Mouse (Mus musculus) hindbrain, embryonic 11.5 days (tissue): Measurements from ENCODE around the gene Traf1. TPM values are rescaled to one million over a fixed set of nuclear protein-coding genes. Genes with fewer than 3 reads are reported as not detected.

Source experiments
- ATAC-seq: fragments of 200-750 bp; cut with Nextera tagmentation; 2 replicates; pipeline ENCODE4 v1.8.0; 2017; ENCODE audit warnings: mild to moderate bottlenecking, moderate TSS enrichment, moderate library complexity; ENCODE audit not compliant: low FRiP score
- DNase-seq: peaks from one replicate; pipeline ENCODE4 v3.0.0-alpha.2; 2015; ENCODE audit warnings: low spot score
- H3K27ac ChIP-seq: fragments of 300-500 bp; sonication (generic); 2 replicates; pipeline ENCODE4 v1.5.1; 2014; ENCODE audit warnings: mild to moderate bottlenecking, low read depth, low read length
- H3K27me3 ChIP-seq: fragments of 300-500 bp; sonication (generic); 2 replicates; pipeline ENCODE4 v1.6.1; 2014; ENCODE audit warnings: mild to moderate bottlenecking, low read length, moderate library complexity, mixed read lengths; ENCODE audit not compliant: control insufficient read depth, insufficient read depth
- H3K36me3 ChIP-seq: fragments of 300-500 bp; sonication (generic); 2 replicates; pipeline ENCODE4 v1.6.1; 2014; ENCODE audit warnings: mild to moderate bottlenecking, low read length, moderate library complexity, mixed read lengths; ENCODE audit not compliant: control insufficient read depth, insufficient read depth
- H3K4me1 ChIP-seq: fragments of 300-500 bp; sonication (generic); replicated peaks from 2 replicates; pipeline ENCODE4 v1.6.1; 2014; ENCODE audit warnings: low read length, mixed read lengths; ENCODE audit not compliant: control insufficient read depth, insufficient read depth
- H3K4me2 ChIP-seq: fragments of 300-500 bp; sonication (generic); replicated peaks from 2 replicates; pipeline ENCODE4 v1.6.1; 2014; ENCODE audit warnings: mild to moderate bottlenecking, low read depth, low read length
- H3K4me3 ChIP-seq: fragments of 300-500 bp; sonication (generic); 2 replicates; pipeline ENCODE4 v1.5.1; 2014; ENCODE audit warnings: low read depth, low read length
- H3K9ac ChIP-seq: fragments of 300-500 bp; sonication (generic); 2 replicates; pipeline ENCODE4 v1.6.1; 2014; ENCODE audit warnings: low read depth, low read length
- H3K9me3 ChIP-seq: fragments of 300-500 bp; sonication (generic); 2 replicates; pipeline ENCODE4 v1.6.1; 2016; ENCODE audit warnings: low read length; ENCODE audit not compliant: control insufficient read depth
- WGBS: fragments of 180-500 bp; shearing (Covaris S2); extraction: QIAGEN DNeasy Blood & Tissue Kit; methylation state at CpG from one replicate; pipeline ENCODE4 v1.1.7; 2014; 5-methylcytosine and 5-hydroxymethylcytosine counted together
- polyA plus RNA-seq: library from polyadenylated mRNA; unstranded; fragments of >200 nt; fragmentation: Nextera tagmentation; extraction: Ambion mirVana; gene quantifications from 2 replicates; pipeline ENCODE4 v1.2.1, GENCODE M21; 2014

Traf1 gene
- polyA plus RNA-seq, 1 experiment from 2014 or later: 0.28 TPM

DNA sequence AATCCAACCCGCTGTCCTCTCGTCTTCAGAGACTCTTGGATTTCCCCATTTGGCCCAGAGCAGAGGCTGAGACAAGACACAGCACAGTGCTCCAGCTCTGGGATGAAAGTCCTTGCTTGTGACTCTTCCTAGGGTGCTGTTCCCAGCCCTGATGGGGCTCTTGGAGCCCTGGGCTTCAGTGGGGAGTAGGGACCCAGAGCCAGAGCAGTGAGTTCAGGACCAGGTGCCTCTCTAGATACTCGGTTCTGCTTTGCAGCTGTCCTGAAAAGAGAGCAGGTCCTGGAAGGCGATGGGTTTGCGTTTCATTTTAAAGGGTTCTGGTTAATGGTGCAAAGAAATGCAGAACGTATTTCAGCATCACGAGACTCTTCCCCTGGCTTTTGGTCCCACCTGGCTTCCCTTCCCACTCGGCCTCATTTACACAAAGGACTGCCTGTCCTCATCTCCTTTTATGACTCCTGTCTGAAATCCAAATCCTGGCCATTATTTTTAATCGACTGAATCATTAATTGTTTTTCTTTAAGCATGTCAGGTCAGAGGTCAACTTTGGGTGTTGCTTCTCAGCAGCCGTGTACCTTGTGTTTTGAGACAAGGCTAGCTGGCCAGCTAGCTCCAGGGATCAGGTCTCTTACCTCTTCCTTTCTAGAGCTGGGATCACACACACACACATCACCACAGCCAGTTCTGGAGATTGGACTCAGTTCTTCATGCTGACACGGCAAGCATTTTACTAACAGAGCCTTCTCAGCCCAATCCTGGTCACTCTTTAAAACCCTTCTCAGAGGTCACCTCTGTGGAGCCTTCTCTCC lies 9.7 kb upstream of the Traf1 start:
- Histone ChIP-seq H3K4me2 (no peak overlapping the region), H3K4me3 (no peak overlapping the region), H3K9me3 (no peaks in the 10 kb centered on the region), H3K4me1 (no peaks in the 10 kb centered on the region), H3K27me3 (no peaks in the 10 kb centered on the region), H3K27ac (no peak overlapping the region), H3K36me3 (no peaks in the 10 kb centered on the region), H3K9ac (no peak overlapping the region)
- 79% methylated on average over 11 of the region's 11 CpGs for WGBS
- DNase-seq (no peak), ATAC-seq (no peak)

DNA sequence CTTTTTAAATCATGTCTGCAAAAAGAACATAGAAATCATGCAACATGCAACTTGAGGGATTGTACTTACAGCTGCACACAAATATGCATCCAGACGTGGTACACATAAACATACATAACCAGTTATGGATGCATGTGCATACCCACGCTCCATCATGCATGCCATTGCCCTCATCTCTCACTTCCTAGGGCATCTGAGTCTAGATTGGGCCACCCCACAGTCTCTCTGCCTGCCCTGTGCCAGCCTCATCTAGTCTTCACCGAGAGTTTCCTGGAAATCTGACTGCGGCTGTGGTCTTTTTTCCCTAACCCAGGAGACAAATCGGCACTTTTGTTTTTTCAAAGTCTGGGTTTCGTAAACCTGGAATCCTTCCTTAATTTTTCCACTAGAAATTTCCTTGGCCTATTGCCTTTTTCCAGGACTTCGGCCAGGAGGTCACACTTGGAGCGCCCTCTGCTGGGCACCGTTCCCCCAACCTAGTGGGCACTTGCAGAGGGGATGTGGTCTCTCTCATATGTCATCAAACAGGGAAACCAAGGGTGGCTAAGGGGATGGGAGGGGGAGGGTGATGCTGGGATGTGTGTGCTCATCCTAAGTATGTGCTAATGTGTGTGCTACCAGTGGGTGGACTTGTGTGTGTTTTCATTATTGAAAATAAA lies 8.6 kb upstream of the Traf1 start:
- H3K4me1 ChIP-seq: no peaks in the 10 kb centered on the region
- H3K9ac ChIP-seq: no peak overlapping the region
- H3K9me3 ChIP-seq: no peaks in the 10 kb centered on the region
- WGBS: 44% methylated on average over 9 of the region's 9 CpGs
- ATAC-seq (no peak), DNase-seq (peak; percentile 85)
- H3K27me3 ChIP-seq: no peaks in the 10 kb centered on the region
- H3K36me3 ChIP-seq: no peaks in the 10 kb centered on the region
- no peak overlapping the region for H3K27ac ChIP-seq
- no peak overlapping the region for H3K4me3 ChIP-seq
- H3K4me2 ChIP-seq: no peak overlapping the region

DNA sequence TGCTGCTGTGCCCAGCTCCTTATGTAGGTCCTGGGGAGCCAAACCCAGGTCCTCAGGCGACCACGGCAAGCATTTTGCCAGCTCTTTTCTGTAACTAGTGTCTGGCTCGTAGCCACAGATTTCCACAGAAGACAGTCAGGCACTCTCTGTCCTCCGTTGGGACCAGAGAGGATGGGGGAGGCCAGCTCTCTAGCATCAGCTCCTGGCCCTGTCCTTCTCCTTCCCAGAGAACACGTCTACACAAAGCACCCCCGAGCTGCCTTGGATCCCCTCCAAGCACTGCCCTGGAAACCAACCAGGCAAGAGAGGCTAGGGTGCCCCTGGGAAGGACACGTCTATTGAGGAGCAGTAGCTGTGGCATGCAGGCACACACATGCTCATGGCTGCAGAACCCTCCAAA lies 7.6 kb upstream of the Traf1 start:
- Histone ChIP-seq H3K36me3 (no peaks in the 10 kb centered on the region), H3K4me2 (no peak overlapping the region), H3K4me3 (no peak overlapping the region), H3K27me3 (no peaks in the 10 kb centered on the region), H3K4me1 (no peaks in the 10 kb centered on the region), H3K27ac (no peak overlapping the region), H3K9ac (no peak overlapping the region), H3K9me3 (no peaks in the 10 kb centered on the region)
- 82% methylated on average over 7 of the region's 7 CpGs for WGBS
- ATAC-seq (no peak), DNase-seq (no peak)

DNA sequence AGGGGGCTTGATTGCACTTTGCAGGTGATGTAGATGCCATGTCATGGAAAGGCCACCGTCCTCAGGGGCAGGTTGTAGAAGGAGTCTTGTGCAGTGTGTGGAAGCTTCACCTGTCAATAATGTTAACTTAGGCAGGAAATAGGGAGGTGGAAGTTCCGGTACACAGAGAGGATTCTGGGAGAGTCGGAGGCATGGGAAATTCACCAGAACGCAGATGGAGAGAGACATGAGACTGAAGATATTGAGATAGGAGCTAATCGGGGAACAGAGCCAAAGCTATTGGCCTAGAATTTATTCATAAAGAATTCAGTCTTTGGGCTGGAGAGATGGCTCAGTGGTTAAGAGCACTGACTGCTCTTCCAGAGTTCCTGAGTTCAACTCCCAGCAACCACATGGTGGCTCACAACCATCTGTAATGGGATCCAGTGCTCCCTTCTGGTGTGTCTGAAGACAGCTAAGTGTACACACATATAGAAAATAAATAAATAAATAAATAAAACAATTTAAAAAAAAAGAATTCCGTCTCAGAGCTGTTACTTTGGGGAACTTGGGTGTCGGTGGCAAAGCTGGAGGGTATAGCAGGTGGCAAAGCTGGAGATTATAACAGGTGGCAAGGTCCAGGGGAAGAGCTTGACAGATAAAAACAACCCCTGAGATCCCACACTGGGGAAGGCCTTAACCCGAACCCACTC lies 4.8 kb upstream of the Traf1 start:
- DNase-seq: no peak
- Histone ChIP-seq H3K27me3 (no peaks in the 10 kb centered on the region), H3K9ac (no peak overlapping the region), H3K9me3 (no peaks in the 10 kb centered on the region), H3K4me2 (no peak overlapping the region), H3K4me1 (no peaks in the 10 kb centered on the region), H3K36me3 (no peaks in the 10 kb centered on the region), H3K27ac (no peak overlapping the region), H3K4me3 (no peak overlapping the region)
- 89% methylated on average over 8 of the region's 8 CpGs for WGBS
- ATAC-seq: no peak

DNA sequence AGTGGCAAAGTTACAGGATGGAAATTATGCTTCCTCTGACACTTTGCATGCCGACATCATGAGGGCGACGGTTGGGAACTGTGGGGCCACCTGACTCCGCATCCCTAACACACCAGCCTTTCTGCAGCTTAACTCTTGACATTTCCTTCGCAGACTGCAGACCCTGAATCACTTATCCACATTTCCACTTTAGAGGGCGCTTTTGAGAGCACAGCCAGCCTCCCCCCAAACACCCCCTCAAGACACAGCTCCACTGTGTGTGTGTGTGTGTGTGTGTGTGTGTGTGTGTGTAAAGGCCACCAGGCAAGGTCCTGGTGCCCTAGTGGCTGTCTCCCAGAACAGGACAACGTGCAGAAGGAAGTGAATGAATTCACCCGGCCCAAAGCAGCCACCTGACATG lies 4.2 kb upstream of the Traf1 start:
- Histone ChIP-seq H3K4me3 (no peak overlapping the region), H3K36me3 (no peaks in the 10 kb centered on the region), H3K4me2 (no peak overlapping the region), H3K9ac (no peak overlapping the region), H3K27me3 (no peaks in the 10 kb centered on the region), H3K4me1 (no peaks in the 10 kb centered on the region), H3K27ac (no peak overlapping the region), H3K9me3 (no peaks in the 10 kb centered on the region)
- DNase-seq (no peak), ATAC-seq (no peak)
- 77% methylated on average over 8 of the region's 8 CpGs for WGBS

DNA sequence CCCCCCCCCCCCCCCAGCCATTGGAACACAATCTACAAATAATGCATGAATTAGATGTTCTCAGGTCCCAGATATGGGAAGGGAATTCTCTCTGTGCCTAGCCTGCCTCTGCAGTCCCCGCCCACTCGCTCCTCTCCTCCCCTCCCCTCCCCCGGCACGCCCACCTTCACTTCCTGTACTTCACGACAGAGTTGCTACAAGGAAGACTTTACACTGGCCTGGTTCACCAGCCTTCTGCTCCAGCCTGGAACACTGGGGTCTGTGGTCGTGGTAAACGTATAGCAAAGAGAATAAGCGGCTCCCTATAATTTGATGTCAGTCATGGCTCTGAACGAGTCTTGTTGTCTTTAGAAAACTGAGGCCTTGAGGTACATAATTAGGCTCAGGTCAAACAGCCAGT lies 3.7 kb upstream of the Traf1 start:
- Histone ChIP-seq H3K4me1 (no peaks in the 10 kb centered on the region), H3K36me3 (no peaks in the 10 kb centered on the region), H3K9ac (no peak overlapping the region), H3K4me2 (no peak overlapping the region), H3K27me3 (no peaks in the 10 kb centered on the region), H3K4me3 (no peak overlapping the region), H3K27ac (no peak overlapping the region), H3K9me3 (no peaks in the 10 kb centered on the region)
- DNase-seq (peak; percentile 49), ATAC-seq (no peak)
- 55% methylated on average over 7 of the region's 9 CpGs for WGBS

DNA sequence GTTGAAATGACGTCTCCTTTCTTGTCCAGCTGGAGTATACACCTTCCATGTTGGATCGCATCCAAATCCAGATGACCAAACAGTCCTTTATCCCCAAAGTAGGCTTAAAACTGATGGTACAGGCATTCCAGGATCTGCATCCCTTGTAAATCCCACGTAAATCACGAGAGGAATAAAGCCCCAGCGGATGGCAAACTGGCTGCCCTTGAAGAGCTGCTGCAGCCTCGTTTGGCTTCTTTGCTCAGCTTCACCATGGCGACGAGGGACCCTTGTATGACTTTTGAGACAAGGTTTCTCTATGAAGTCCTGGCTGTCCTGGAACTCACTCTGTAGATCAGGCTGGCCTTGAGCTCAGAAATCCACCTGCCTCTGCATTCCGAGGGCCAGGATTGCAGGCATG lies 3.1 kb upstream of the Traf1 start:
- no peaks in the 10 kb centered on the region for H3K4me1 ChIP-seq
- H3K4me3 ChIP-seq: no peak overlapping the region

DNA sequence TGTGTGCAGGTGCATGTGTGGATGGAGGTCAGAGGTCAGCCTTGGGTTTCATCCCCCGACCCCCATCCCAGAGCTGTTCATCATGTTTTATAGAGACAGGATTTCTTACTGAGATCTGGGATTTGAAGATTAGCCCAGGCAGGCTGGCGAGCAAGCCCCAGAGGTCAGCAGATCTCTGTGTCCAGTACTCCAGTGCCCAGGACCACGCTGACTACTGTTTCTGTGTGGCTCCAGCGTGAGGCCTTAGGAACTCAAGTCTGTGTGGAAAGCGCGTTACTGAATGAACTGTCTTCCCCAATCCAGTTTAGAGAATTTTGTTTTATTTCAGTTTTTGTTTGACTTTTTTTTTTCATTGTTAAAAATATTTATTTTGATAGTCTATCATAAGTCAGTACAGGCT lies 2.7 kb upstream of the Traf1 start:
- WGBS: 90% methylated on average over 6 of the region's 6 CpGs
- Histone ChIP-seq H3K27me3 (no peaks in the 10 kb centered on the region), H3K4me1 (no peaks in the 10 kb centered on the region), H3K4me3 (no peak overlapping the region), H3K4me2 (no peak overlapping the region), H3K27ac (no peak overlapping the region), H3K9me3 (no peaks in the 10 kb centered on the region), H3K9ac (no peak overlapping the region), H3K36me3 (no peaks in the 10 kb centered on the region)
- no peak for DNase-seq
- ATAC-seq: no peak

More for the DNA sequence above, 3.1 kb upstream of the Traf1 start:
- DNase-seq (no peak), ATAC-seq (no peak)
- H3K27me3 ChIP-seq: no peaks in the 10 kb centered on the region
- H3K9me3 ChIP-seq: no peaks in the 10 kb centered on the region
- WGBS: 79% methylated on average over 9 of the region's 9 CpGs
- H3K9ac ChIP-seq: no peak overlapping the region
- H3K36me3 ChIP-seq: no peaks in the 10 kb centered on the region
- H3K4me2 ChIP-seq: no peak overlapping the region
- no peak overlapping the region for H3K27ac ChIP-seq
